ENCODE assay signal across 7 mouse cellular contexts in genomic region chr6:73367616-73368015, GRCm38 (mm10).
DNase-seq lines count a peak whose midpoint lies in the region; ATAC-seq and TF ChIP-seq lines count a peak whose summit lies in the region.

No protein-coding gene starts in this region.

- no peaks in the 10 kb centered on the region for H3K9me3 ChIP-seq in hindbrain, postnatal 0 days (ENCODE audit: low read length)
- no peaks in the 10 kb centered on the region for H3K9me3 ChIP-seq in megakaryocyte, embryonic 14.5 days

- no peak overlapping the region for H3K4me3 ChIP-seq in hindbrain, postnatal 0 days (ENCODE audit: low read length)
- peak overlapping the region; percentile 80 for H3K4me3 ChIP-seq in megakaryocyte, embryonic 14.5 days (replicated peaks)

- H3K36me3 ChIP-seq in hindbrain, postnatal 0 days (ENCODE audit: insufficient read depth, low read length): no peaks in the 10 kb centered on the region
- no peaks in the 10 kb centered on the region for H3K36me3 ChIP-seq in megakaryocyte, embryonic 14.5 days (replicated peaks; ENCODE audit: low read length)

- DNase-seq in cerebellum, postnatal 36 days: peak; percentile 73 to 87
- peak; percentile 72 for DNase-seq in gastrocnemius, adult 18-20 months (ENCODE audit: low spot score)
- DNase-seq in hindbrain, postnatal 0 days (ENCODE audit: low spot score): peak; percentile 92
- DNase-seq in left cerebral cortex, adult 11 months (ENCODE audit: low spot score): peak; percentile 48
- peak; percentile 77 to 85 for DNase-seq in right cerebral cortex, postnatal 10 days (ENCODE audit: low spot score in 2 of 2)

- ATAC-seq in activated CD4-positive, CD25-positive, alpha-beta regulatory T cell, adult 4 months: peak; percentile 32
- ATAC-seq in hindbrain, postnatal 0 days: peak; percentile 80

- no peak overlapping the region for H3K27ac ChIP-seq in hindbrain, postnatal 0 days

- no peak overlapping the region for H3K9ac ChIP-seq in hindbrain, postnatal 0 days (replicated peaks; ENCODE audit: low read length)

- H3K4me1 ChIP-seq in hindbrain, postnatal 0 days (ENCODE audit: insufficient read depth, low read length): no peaks in the 10 kb centered on the region
- H3K4me1 ChIP-seq in megakaryocyte, embryonic 14.5 days: peaks cover 9% of the 10 kb centered on the region

- TF ChIP-seq CTCF in hindbrain, postnatal 0 days (IDR thresholded peaks at IDR 0.05; ENCODE audit: low read depth): peak; percentile 98

- WGBS in hindbrain, postnatal 0 days: 3% methylated on average over 5 of the region's 5 CpGs

- no peaks in the 10 kb centered on the region for H3K27me3 ChIP-seq in hindbrain, postnatal 0 days (ENCODE audit: insufficient read depth, low read length)
- H3K27me3 ChIP-seq in megakaryocyte, embryonic 14.5 days (replicated peaks): peaks cover 2% of the 10 kb centered on the region

- H3K4me2 ChIP-seq in hindbrain, postnatal 0 days (ENCODE audit: low read depth, low read length): peak overlapping the region; percentile 43; the same call in 1 of the 2 replicates
